Mouse (Mus musculus): ENCODE measurements around the gene Fibcd1.

GRCm38 (mm10) chr2:31878610-31879009, 32.8 kb upstream of the Fibcd1 start:
- TF ChIP-seq USF1 (IDR thresholded peaks at IDR 0.05; ENCODE audit: low read depth) (no peak), CTCF (IDR thresholded peaks at IDR 0.05; ENCODE audit: control insufficient read depth, insufficient read depth, insufficient read length) (no peak), MAX (IDR thresholded peaks at IDR 0.05) (no peak), MYOG (IDR thresholded peaks at IDR 0.05; ENCODE audit: control insufficient read depth, extremely low read depth, insufficient read length) (no peak), FOSL1 (IDR thresholded peaks at IDR 0.05; ENCODE audit: insufficient read depth, low read length, poor library complexity, severe bottlenecking) (no peak)
